Mouse (Mus musculus): Measurements from ENCODE around the gene D630039A03Rik. TPM values are rescaled to one million over a fixed set of nuclear protein-coding genes. Genes with fewer than 3 reads are reported as not detected.

D630039A03Rik gene
- polyA plus RNA-seq, 1 experiment, result 0.01 TPM

DNA sequence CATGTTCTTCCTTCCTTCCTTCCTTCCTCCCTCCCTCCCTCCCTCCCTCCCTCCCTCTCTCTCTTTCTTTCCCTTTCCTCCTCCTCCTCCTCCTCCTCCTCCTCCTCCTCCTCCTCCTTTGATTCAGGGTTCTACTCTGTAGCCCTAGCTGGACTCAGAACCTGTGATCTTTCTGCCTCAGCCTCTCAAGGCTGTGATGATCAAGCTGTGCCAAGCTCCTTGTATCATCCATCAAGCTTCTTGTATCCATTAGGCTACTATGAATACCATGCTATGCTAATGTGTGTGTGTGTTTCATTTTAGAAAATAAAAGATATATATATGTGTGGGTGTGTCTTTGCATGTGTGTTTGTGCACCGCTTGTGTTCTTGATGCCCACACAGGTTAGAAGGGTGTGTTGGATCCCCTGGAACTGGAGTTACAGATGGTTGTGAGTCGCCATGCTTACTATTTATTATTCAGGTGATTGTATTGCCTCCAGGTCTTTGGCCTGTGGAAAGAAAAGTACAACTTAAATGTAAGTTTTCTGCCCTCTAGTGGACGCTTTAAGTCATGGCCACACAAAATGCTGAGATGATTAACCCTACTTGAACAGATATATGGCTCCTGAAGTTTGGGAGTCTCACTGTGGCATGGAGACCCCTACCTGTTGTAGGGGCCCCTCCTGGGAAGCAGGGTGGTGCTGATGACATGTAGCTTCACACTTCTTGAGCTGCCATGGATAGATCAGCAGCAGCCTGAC, 11.5 kb upstream of the D630039A03Rik start:
- Histone ChIP-seq H3K27me3 (ENCODE audit: control insufficient read depth, insufficient read depth, insufficient read length) (no peaks in the 10 kb centered on the region), H3K79me2 (ENCODE audit: control insufficient read depth, insufficient read depth) (no peaks in the 10 kb centered on the region), H3K79me3 (ENCODE audit: low read depth) (no peaks in the 10 kb centered on the region), H3ac (ENCODE audit: control insufficient read depth, insufficient read length, low read depth) (no peak overlapping the region), H3K36me3 (ENCODE audit: control insufficient read depth, insufficient read depth) (no peaks in the 10 kb centered on the region), H3K4me3 (ENCODE audit: insufficient read depth, poor library complexity, severe bottlenecking) (no peak overlapping the region)
- TF ChIP-seq CTCF (IDR thresholded peaks at IDR 0.05; ENCODE audit: control insufficient read depth, insufficient read depth, insufficient read length) (no peak), MYOG (IDR thresholded peaks at IDR 0.05; ENCODE audit: control insufficient read depth, extremely low read depth, insufficient read length) (no peak), USF1 (IDR thresholded peaks at IDR 0.05; ENCODE audit: low read depth) (no peak), MYOD1 (IDR thresholded peaks at IDR 0.05; ENCODE audit: control insufficient read depth, insufficient read length, low read depth) (no peak), FOSL1 (IDR thresholded peaks at IDR 0.05; ENCODE audit: insufficient read depth, low read length, poor library complexity, severe bottlenecking) (no peak)

DNA sequence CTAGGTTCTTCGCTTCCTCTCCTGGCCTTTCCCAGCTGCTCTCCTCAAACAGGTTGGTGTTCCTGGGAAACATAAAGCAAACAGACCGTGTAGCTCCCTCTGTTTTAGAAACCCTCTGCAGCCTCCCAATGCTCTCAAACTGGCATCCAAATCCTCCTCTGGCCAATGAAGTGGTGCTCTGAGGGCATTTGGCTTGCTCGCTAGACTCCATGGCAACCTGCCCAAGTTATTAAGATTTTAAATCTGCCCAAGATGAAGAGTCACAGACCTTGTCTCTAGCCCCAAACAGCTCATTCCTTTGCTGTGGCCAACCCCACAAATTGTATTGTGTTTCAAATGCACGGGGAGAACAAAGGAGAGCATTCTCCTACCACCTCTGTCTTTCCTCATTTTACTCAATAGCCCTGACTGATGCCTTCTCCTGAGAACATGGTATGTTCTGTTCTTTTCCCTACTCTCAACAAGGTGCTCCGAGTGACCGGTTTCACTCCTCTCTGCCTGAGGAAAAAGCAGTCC, 8.5 kb upstream of the D630039A03Rik start:
- TF ChIP-seq CEBPB (IDR thresholded peaks at IDR 0.05; ENCODE audit: low read depth), result no peak
- TF ChIP-seq USF1 (IDR thresholded peaks at IDR 0.05; ENCODE audit: low read depth), result no peak
- no peak for TF ChIP-seq MAX (IDR thresholded peaks at IDR 0.05)
- TF ChIP-seq FOSL1 (IDR thresholded peaks at IDR 0.05; ENCODE audit: insufficient read depth, low read length, poor library complexity, severe bottlenecking), result no peak
- no peaks in the 10 kb centered on the region for H3K27me3 ChIP-seq (ENCODE audit: control insufficient read depth, insufficient read depth, insufficient read length)
- no peaks in the 10 kb centered on the region for H3K79me3 ChIP-seq (ENCODE audit: low read depth)
- no peak overlapping the region for H3K4me3 ChIP-seq (ENCODE audit: insufficient read depth, poor library complexity, severe bottlenecking)
- H3ac ChIP-seq (ENCODE audit: control insufficient read depth, insufficient read length, low read depth), result no peak overlapping the region
- no peaks in the 10 kb centered on the region for H3K36me3 ChIP-seq (ENCODE audit: control insufficient read depth, insufficient read depth)
- no peaks in the 10 kb centered on the region for H3K79me2 ChIP-seq (ENCODE audit: control insufficient read depth, insufficient read depth)

DNA sequence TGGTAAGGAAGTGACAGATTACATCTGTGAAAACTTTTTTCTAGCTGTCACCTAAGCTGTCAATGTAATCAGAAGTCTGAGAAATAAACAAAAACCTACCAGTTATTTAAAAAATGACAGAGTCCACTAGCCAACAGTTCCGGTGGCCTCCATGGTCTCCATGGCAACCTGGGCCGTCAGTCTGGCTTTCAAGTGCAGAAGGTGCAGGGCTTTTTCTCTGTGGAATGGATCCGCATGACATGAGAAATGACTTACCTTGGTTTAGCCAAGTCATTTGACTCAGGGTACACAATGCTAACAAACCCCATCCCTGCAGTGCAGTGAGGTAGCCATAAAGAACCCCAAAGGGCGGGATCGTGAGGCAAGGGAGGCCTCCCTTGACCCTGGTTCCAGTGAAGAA, 6.1 kb upstream of the D630039A03Rik start:
- TF ChIP-seq FOSL1 (IDR thresholded peaks at IDR 0.05; ENCODE audit: insufficient read depth, low read length, poor library complexity, severe bottlenecking) (no peak), CTCF (IDR thresholded peaks at IDR 0.05; ENCODE audit: control insufficient read depth, insufficient read depth, insufficient read length) (no peak), MYOD1 (IDR thresholded peaks at IDR 0.05; ENCODE audit: control insufficient read depth, insufficient read length, low read depth) (no peak), USF1 (IDR thresholded peaks at IDR 0.05; ENCODE audit: low read depth) (no peak), MYOG (IDR thresholded peaks at IDR 0.05; ENCODE audit: control insufficient read depth, extremely low read depth, insufficient read length) (no peak), MAX (IDR thresholded peaks at IDR 0.05) (no peak), CEBPB (IDR thresholded peaks at IDR 0.05; ENCODE audit: low read depth) (no peak)
- no peaks in the 10 kb centered on the region for H3K27me3 ChIP-seq (ENCODE audit: control insufficient read depth, insufficient read depth, insufficient read length)
- no peaks in the 10 kb centered on the region for H3K79me2 ChIP-seq (ENCODE audit: control insufficient read depth, insufficient read depth)
- no peaks in the 10 kb centered on the region for H3K36me3 ChIP-seq (ENCODE audit: control insufficient read depth, insufficient read depth)
- no peak overlapping the region for H3ac ChIP-seq (ENCODE audit: control insufficient read depth, insufficient read length, low read depth)
- H3K79me3 ChIP-seq (ENCODE audit: low read depth), result no peaks in the 10 kb centered on the region
- no peak overlapping the region for H3K4me3 ChIP-seq (ENCODE audit: insufficient read depth, poor library complexity, severe bottlenecking)

DNA sequence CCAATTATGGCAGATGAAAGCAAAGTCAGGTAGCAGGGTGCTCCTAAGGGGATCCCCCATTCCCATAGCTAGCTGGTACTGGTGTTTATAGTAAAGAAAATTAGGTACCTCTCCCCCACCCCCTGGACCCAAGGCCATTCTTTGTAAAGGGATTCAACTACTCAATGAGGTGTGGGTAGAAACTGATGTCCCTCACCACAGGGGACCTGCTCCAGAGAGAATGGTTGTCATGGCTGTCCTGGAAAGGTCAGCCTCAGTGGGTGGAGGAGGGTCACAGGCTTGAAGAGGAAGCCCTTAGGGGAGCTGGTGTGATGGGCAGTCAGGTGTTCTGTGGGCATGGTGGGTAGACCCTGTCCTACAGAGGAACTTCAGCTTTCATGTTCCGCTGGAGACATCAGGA, 4.4 kb upstream of the D630039A03Rik start:
- no peak overlapping the region for H3ac ChIP-seq (ENCODE audit: control insufficient read depth, insufficient read length, low read depth)
- TF ChIP-seq USF1 (IDR thresholded peaks at IDR 0.05; ENCODE audit: low read depth), result no peak
- TF ChIP-seq MYOD1 (IDR thresholded peaks at IDR 0.05; ENCODE audit: control insufficient read depth, insufficient read length, low read depth), result no peak
- TF ChIP-seq MAX (IDR thresholded peaks at IDR 0.05), result no peak
- TF ChIP-seq FOSL1 (IDR thresholded peaks at IDR 0.05; ENCODE audit: insufficient read depth, low read length, poor library complexity, severe bottlenecking), result no peak
- no peak for TF ChIP-seq CEBPB (IDR thresholded peaks at IDR 0.05; ENCODE audit: low read depth)
- TF ChIP-seq CTCF (IDR thresholded peaks at IDR 0.05; ENCODE audit: control insufficient read depth, insufficient read depth, insufficient read length), result no peak
- no peak for TF ChIP-seq MYOG (IDR thresholded peaks at IDR 0.05; ENCODE audit: control insufficient read depth, extremely low read depth, insufficient read length)
- no peaks in the 10 kb centered on the region for H3K79me3 ChIP-seq (ENCODE audit: low read depth)
- no peak overlapping the region for H3K4me3 ChIP-seq (ENCODE audit: insufficient read depth, poor library complexity, severe bottlenecking)
- H3K79me2 ChIP-seq (ENCODE audit: control insufficient read depth, insufficient read depth), result no peaks in the 10 kb centered on the region
- H3K36me3 ChIP-seq (ENCODE audit: control insufficient read depth, insufficient read depth), result no peaks in the 10 kb centered on the region
- no peaks in the 10 kb centered on the region for H3K27me3 ChIP-seq (ENCODE audit: control insufficient read depth, insufficient read depth, insufficient read length)

DNA sequence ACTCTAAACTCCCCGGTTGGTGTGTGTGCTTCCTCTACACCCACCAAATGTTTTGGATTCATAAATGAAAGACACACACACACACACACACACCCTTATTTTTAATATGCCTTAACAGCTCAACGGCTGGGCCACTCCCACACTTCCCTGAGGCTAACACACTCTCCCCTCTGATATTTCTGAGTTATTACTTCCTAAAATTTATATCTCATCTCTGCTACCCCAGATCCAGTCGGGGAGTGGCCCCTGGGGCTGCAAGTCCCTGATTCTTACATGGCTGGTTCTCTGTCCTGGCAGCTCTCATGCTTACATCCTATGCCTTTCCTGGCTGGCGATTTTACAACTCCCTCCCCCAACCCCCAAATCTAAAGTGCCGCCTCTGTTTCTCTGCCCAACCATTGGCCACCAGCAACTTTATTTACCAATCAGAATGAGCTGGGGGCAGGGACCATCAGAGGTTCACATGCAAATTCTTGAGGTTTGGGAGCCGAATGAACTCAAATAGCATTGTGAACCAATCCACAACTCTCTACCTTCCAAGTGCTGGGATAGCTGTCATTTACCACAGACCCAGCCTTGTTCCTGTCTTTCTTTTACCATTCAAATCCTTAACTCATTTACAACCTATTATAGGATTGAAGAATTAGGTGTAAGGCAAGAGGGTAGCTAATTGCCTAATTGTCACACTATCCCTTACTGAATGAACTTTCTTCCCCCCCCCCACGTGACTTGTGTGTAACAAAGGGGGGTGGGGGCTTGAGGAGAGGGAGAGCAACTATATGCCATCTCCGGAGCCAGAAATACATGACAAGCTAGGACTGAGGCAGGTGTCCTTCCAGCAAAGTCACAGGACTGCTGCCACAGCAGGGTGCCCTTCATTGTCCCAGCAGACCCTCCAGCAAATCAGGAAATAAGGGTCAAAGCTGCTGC, 3.7 kb upstream of the D630039A03Rik start:
- Histone ChIP-seq H3K79me3 (ENCODE audit: low read depth) (no peaks in the 10 kb centered on the region), H3K36me3 (ENCODE audit: control insufficient read depth, insufficient read depth) (no peaks in the 10 kb centered on the region), H3K79me2 (ENCODE audit: control insufficient read depth, insufficient read depth) (no peaks in the 10 kb centered on the region), H3ac (ENCODE audit: control insufficient read depth, insufficient read length, low read depth) (no peak overlapping the region), H3K27me3 (ENCODE audit: control insufficient read depth, insufficient read depth, insufficient read length) (no peaks in the 10 kb centered on the region), H3K4me3 (ENCODE audit: insufficient read depth, poor library complexity, severe bottlenecking) (no peak overlapping the region)
- no peak for TF ChIP-seq CEBPB (IDR thresholded peaks at IDR 0.05; ENCODE audit: low read depth)
- no peak for TF ChIP-seq USF1 (IDR thresholded peaks at IDR 0.05; ENCODE audit: low read depth)
- no peak for TF ChIP-seq MYOG (IDR thresholded peaks at IDR 0.05; ENCODE audit: control insufficient read depth, extremely low read depth, insufficient read length)
- no peak for TF ChIP-seq MAX (IDR thresholded peaks at IDR 0.05)
- no peak for TF ChIP-seq MYOD1 (IDR thresholded peaks at IDR 0.05; ENCODE audit: control insufficient read depth, insufficient read length, low read depth)
- no peak for TF ChIP-seq FOSL1 (IDR thresholded peaks at IDR 0.05; ENCODE audit: insufficient read depth, low read length, poor library complexity, severe bottlenecking)
- no peak for TF ChIP-seq CTCF (IDR thresholded peaks at IDR 0.05; ENCODE audit: control insufficient read depth, insufficient read depth, insufficient read length)

Measured in C2C12 (cell line).